Mouse (Mus musculus) liver, embryonic 14.5 days (tissue): ENCODE data around the gene Zmiz1.

ENCODE experiments used
- CTCF ChIP-seq: IDR thresholded peaks from 2 replicates; pipeline ENCODE4 v1.5.1; 2016; ENCODE audit warnings: antibody characterized with exemption, low read depth, control low read depth
- EP300 ChIP-seq: IDR thresholded peaks from 2 replicates; pipeline ENCODE4 v1.6.1; 2016; ENCODE audit warnings: antibody characterized with exemption, low read depth

GRCm38 (mm10) chr14:25521500-25521899, 62.5 kb downstream of the Zmiz1 start:
- TF ChIP-seq CTCF: no peak
- no peak for TF ChIP-seq EP300
